Mouse (Mus musculus): ENCODE data around the gene Vapb.
"Not testable (repeated sequence)": the region's sequence is repeated elsewhere in the genome, so short reads cannot be mapped to it uniquely, and the experiment has no call there.

Vapb gene

DNA sequence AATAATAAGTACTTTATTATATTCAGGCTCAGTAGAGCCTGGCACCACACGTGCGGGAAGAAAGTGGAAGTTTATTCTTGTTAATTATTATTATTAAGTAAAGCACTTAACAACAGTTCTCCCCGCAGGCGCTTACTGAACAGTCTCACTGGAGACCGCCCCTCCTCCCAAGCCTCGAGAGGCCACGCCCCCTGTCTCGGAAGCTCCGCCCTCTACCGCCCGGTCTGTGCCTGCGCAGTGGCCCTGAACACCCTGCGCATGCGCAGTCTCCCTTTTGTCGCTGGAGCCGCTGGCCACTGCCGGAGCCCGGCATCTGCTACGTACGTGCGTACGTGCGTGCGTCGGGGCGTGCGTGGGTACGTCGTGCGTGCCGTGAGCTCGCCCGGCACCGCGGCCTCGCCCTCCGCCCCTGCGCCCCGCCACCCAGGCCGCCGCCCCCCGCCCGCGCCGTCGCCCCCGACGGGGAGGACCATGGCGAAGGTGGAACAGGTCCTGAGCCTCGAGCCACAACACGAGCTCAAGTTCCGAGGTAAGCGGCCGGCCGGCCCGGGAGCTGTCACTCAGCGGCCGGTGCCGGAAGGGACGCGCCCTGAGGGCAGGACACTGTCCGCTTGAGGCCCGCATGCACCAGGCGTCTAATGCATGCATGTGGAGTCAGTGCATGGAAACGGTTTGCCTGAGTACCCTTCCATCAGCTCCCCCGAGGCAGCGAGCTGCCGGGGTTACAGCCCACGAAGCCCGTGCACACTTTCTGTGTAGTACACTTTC lies at the start of gene Vapb:
Vapb (plus strand) TSS at position 290 of the 768 bp plus-strand sequence.
- DNase-seq (ENCODE audit: extremely low read depth, insufficient read length, low spot score): peak; percentile 97

- DNase-seq (ENCODE audit: extremely low read depth, insufficient read length, low spot score): no peak
These were observed 47.5 kb upstream of the Vapb start for GRCm38 (mm10) chr2:173689835-173690234.

DNA sequence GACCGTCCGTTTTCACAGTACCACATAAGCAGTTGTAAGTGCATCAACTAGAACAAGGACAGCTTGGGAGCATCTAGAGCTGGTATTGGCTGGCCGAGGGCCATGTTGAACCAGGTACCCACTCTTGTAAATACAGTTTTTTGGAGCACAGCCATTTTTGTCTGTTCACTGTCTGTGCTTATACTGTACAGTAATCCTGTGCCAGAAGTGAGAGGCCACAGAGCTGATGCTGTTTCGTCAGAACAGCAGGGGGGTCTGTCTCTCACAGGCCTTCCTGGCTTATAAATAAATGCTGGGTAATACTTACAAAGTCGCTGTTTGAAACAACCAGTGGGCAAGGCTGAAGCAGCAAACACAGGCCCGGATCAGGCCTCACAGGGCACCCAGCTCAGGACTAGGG lies 45.6 kb upstream of the Vapb start:
- no peak for DNase-seq (ENCODE audit: extremely low read depth, insufficient read length, low spot score)

DNA sequence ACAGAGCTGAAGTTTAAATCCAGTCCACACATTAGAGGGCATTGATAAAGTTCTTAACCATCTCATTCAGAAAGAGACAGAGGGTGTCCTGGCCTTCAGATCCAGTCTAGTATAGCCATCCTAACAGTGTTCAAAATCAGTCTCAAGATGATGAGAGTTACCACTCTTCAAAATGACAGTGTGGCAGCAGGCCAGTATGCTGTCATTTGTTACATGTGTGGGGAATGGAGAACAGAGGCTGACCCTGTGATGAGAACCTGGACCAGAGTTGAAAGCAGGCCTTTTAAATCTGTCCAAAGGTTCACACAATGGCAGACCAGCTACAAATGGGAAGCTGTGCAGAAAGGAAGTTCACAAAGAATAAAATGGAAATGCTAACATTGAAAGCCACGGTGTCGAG lies 44.6 kb upstream of the Vapb start:
- no peak for DNase-seq (ENCODE audit: extremely low read depth, insufficient read length, low spot score)

DNA sequence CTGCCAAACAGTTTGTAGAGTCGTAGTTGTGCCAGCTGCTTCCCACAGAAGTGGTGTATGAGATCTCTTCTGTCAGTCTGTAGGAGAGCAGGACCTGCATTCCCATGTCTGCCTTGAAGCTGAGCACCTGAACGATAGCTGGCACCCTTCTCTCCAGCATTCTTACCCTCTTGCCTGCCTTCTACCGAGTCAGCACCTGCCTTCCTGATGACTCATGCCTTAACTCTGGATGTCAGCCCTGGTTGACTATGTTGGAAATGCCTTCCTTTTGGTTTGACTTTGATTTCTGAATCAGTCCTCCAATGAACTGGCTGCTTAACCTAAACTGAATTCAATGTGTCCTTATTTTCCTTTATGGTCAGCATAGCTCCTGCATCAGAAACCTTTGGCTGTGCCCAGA lies 38.5 kb upstream of the Vapb start:
- DNase-seq (ENCODE audit: extremely low read depth, insufficient read length, low spot score): no peak

GRCm38 (mm10) chr2:173702096-173702866 lies 35.0 kb upstream of the Vapb start:
- no peak for DNase-seq (ENCODE audit: extremely low read depth, insufficient read length, low spot score)

DNA sequence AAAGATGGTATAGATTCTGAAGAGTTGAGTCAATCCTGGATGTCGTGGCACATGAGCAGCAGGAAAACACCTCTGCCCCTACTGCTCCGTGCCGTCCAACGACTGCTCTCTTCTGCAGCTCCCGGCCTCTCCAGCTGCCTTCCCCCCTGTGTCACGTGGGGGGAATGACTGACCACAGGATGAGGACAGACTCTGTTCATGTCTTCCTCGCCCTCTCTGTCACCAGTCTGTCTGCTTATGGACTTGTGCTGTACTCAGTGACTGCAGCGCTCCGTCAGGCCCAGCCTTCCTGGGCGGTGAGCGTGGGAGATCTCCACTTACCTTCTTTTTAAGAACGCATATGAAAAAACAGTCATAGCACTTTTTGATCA lies 34.5 kb upstream of the Vapb start:
- no peak for DNase-seq (ENCODE audit: extremely low read depth, insufficient read length, low spot score)

DNA sequence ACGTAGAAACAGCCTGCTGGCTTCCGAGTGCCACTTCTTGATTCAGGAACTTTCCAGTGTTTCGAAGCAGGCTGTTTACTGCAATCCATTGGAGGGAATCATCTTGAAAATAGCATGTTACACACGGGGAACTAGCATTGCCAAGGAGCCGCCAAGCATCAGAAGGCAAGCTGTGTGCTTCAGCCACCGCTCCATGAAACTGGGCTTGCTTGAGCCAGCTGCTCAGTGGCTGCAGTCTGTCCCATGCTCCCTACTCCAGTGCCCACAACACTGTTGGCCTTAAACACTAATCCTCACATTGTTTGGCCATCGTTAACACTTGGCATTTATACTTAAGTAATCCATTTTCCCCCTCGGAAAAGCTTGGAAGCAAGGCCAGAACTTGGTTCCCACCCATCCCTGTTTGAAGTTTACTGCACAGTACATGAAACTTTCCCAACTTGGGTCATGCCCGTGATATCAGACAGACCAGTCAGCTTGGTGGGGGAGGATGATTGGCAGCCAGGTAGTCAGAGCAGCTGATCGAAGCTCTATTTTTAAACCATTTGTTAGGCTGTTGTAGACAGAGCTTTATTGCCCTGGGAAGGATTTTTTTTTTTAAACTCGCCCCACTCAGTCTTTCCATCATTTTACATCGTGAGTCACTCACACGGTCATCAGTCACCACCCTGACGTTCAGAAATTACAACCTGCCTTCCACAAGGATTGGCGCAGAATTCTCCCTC lies 31.3 kb upstream of the Vapb start:
- DNase-seq (ENCODE audit: extremely low read depth, insufficient read length, low spot score): no peak

- peak; percentile 38 for DNase-seq (ENCODE audit: extremely low read depth, insufficient read length, low spot score)
These were observed 29.7 kb upstream of the Vapb start for GRCm38 (mm10) chr2:173707626-173708025.

GRCm38 (mm10) chr2:173710193-173710592 lies 27.1 kb upstream of the Vapb start:
- no peak for DNase-seq (ENCODE audit: extremely low read depth, insufficient read length, low spot score)

DNA sequence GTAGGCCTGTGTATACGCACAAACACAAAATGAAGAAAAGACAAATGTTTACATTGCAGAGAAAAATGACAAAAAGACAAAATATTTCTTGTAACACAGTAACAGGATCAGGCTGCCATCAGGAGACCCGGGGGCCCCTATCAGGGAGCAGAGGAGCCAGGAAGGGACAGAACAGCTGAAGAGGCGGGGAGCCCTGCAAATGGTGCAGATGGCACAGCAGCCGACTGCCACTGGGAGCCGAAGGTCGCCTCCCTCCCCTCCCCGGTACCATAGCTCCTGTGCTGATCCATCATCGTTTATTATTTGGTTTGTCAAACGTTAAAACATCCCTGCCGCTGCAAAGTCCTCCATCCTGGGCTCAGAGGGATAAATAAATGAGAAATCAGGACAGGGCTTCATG lies 24.7 kb upstream of the Vapb start:
- DNase-seq (ENCODE audit: extremely low read depth, insufficient read length, low spot score): no peak

DNA sequence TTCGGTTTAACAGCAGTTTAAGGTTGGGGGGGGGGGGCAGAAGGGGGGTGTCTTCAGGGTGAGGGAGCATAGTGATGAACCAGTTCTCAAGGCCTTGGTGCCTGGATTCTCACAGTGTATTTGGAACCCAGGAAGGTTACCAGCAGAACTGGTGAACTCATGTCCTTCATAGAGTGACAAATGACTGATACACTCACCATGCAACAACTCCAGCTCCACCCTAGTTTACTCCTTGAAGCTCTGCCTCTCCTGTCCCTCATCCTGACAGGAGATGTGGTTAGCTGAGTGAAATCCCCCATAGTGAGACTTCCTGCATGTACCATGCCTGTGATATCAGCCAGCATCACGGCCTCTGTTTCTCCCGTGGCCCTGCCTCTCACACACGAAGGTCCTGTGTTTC lies 24.1 kb upstream of the Vapb start:
- no peak for DNase-seq (ENCODE audit: extremely low read depth, insufficient read length, low spot score)

DNA sequence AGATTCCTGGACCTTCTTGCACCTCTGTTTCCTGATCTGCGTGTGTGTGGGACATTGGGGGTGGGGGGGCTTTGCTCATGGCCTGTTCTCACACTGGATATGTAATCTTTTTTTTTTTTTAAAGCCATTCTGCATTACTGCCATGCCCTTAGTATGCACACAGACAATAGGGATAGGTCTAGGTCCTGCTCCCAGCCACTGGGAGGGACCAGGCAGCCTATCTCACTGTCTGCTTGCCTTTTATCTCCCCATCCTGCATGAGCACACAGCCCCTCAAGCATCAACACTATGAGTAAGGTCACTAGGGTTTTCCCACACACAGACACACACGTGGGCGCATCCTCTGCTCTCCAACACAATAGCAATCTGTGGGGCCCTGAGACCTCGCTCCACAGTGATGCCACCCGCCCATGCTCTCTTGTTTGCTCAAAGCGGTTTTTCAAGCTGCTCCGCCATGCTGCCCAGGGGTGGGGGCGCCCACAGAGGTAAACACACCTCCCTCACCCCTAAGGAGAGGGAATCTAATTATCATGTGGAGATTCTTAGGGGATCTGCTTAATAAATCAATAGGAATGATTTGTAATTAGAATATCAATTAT lies 22.6 kb upstream of the Vapb start:
- DNase-seq (ENCODE audit: extremely low read depth, insufficient read length, low spot score): no peak

GRCm38 (mm10) chr2:173716966-173717365 lies 20.3 kb upstream of the Vapb start:
- DNase-seq (ENCODE audit: extremely low read depth, insufficient read length, low spot score): no peak

DNA sequence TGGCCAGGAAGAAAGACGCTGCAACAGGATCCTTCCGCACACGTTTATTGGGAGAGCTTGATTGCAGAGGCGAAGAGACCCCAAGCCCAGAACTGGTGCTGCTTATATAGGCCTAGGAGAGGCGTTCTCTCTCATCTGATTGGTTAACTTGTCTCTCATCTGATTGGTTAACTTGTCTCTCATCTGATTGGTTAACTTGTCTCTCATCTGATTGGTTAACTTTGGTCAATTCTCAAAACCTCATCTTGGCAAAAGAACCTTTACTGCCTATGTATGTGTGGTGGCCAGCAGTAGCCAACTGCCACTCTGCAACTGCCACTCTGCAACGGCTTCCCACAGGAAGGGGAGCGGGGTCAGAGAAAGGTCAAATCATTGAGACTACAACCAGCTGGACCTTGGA lies 18.2 kb upstream of the Vapb start, which contains the start of gene 1700010B08Rik:
1700010B08Rik (plus strand) TSS at position 301 of the 400 bp plus-strand sequence.
- DNase-seq (ENCODE audit: extremely low read depth, insufficient read length, low spot score): not testable (repeated sequence)

DNA sequence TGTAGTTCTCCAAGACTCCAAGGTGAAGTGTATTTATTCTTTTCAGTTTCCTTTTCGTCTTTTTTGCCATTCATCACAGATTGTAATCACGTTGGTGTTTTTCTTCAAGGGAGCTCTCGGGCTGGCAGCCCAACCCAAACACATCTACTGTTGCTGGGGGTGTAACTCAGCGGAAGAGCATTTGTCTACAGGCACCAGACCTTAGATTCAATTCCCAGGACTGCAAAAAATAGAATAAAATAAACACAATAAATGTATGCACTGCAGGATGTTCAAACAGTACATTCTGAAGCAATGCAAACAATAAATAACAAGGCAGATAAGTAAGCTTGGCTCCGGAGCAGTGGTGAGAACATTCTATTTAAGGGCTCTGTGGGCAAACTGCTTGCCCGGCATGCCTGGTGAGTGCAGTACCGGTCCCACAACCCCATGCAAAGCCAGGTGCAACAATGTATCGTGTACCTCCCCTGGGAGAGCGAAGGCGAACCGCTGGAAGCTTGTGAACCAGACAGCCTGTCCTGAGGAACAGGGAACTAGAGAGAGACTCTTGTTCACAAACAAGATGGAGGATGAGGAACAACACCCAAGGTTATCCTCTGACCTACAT lies 15.0 kb upstream of the Vapb start:
- DNase-seq (ENCODE audit: extremely low read depth, insufficient read length, low spot score): no peak

DNA sequence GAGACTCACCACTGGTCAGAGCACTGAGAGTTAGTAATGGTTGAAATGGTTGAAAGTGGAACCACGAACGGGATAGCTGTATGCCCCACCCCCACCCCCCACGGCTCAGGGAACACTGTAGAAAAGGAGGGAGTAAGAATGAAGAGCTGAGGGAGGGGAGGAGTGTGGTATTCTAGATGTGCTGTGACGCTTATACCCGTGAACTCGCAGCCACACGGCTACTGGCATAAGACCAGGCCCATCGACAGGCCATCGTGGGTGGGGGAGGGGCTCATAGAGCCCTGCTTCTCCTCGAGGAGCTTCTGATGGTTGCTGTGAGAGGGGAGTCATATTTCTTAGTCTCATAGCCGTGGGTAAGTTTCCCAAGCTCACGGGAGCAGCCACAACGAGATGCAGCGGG lies 12.9 kb upstream of the Vapb start:
- DNase-seq (ENCODE audit: extremely low read depth, insufficient read length, low spot score): no peak

DNA sequence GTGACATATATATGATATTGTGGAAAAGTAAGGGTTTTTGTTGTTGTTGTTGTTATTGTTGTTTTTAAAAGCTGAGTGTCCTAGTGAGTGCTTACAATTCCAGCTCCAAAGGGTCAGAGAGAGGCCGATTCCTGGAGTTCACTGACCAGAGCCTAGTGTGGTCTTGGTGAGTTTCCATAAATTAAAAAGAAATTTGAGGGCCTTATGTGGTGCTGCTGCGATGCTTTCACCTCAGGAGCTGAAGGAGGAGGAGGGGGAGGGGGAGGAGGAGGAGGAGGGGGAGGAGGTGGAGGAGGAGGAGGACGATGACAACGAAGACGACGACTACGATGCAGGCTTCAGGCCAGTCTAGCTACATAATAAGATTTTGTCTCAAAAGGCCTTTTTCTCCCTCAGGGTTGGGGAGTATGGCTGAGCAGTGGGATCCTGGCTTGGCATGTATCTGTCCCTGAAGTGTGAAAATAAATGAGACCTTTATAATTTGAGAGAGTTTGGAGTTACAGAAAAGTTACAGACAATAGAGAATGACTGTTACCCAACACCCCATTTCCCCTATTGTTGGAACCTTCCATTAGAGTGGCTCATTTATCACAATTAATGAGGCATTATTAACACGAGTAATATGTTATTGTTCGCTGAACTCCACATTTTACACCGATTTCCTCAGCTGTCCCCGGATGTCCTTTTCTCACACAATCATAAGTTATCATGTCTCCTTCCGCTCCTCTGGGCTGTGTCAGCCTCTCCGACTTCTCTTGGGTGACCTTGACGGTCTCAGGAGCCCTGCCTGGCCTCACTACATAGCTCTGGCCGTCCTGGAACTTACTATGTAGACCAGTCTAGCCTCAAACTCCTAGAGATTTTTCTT lies 12.1 kb upstream of the Vapb start:
- no peak for DNase-seq (ENCODE audit: extremely low read depth, insufficient read length, low spot score)

DNA sequence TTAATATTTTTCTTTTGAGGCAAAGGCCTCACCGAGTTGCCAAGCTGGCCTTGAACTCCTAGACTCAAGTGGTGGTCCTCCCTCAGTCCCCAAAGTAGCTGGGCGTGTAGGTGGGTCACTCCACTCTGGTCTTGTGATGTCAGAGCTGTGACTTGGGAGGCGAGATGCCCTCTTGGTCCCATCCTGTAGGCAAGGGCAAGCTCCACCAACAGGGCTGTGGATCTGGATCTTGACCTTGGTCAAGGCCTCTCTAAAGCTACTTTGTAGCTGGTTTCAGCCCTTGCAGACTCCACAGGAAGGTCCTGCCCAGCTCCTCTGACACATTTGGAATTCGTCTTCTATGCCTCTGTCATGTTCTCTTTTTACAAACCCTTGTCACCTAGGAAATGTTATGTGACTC lies 11.5 kb upstream of the Vapb start:
- DNase-seq (ENCODE audit: extremely low read depth, insufficient read length, low spot score): no peak

Data from 3134 (cell line).